Mouse (Mus musculus): ENCODE measurements around the gene Hpgds.

The Hpgds gene

DNA sequence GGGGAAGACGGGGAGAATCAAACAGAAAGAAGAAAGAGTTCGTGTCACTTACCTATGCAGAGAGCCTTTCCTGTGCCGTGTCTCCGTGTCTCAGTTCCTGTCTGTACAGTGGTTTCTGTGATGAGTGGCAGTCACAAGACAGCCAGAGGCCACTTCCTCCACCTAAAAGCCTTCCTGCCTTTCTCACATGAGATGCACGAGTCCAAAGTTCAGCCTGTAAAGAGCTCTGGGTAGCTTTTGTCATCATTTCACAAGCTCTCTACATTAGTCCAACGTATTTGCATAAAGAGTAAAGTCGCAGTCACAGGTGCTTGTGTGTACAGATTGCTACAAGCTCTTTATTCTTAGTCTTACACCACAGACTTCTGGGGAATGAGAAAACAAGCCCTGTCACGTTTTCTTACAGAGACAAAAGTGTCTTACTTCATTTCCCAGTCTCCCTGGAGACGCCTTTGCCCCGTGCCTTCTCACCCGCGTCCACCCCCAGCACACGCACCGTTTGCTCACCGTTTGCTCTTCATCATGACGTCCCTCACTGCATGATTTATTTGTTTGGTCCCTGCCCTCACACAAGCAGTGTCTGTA lies at the start of gene Hpgds:
Gene Hpgds (minus strand): TSS at position 288 of the 585 bp plus-strand sequence.
- peak; percentile 12 for DNase-seq

DNA sequence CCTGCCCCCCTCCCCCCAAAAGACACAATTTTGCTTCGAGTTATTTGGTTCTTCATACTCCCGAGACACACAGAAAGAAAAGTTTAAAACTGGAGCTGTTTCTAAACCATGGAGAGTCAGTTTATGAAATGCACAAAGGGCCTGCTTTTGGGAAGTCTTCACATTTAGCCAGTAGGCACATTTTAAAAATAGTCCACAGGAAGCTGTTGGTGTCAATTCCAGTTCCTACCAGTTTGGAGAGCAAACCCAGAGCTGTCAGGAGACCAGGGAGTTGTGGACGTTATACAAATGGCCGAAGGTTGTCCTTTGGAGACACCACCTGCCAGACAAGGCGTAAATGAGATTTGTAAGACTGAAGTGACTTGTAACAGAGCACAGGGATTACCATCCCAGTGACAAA lies 20.3 kb upstream of the Hpgds start:
- DNase-seq: no peak

DNA sequence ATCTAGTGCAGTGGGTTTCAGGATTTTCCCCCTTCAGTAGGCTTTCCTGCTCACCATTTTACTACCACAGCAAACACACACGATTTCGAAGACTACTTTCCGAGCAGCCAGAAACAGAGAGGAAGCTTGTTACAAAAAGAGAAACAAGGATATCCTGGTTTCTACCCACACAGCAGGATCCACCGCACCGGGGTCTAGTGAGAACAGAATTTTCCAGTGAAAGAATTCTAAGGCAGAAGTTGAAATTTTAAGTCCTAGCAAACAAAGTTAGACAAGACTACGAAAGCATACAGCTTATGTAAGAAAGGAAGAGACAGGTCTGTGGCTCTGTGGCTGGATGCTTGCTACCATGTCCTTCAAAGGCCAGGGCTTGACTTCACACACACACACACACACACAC lies 19.4 kb upstream of the Hpgds start:
- DNase-seq: no peak

DNA sequence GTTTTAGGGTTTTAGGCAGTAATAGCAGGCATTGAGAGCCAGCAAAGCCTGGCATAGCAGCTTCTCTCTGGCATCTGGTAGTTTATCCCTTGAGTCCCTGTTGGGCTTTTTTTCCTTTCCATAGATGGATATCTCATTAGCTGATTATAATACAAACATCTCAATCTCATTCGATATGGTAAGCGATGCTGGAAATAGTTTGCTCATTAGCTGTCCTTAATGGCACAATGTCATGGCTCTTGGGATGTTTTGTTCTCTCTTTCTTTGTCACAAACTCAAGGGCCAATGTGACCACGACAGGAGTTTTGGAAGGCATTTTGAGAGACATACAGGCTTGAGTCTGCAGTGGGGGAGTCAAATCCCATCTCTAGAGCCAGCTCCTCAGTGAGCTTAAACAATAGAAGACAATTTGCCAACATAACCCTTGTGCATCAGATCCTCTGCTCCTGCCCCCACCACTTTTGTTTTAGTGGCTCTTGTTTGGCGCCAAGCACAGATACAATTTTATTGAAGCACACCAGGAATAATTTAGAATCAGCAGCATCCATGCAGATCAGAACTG lies 14.8 kb upstream of the Hpgds start:
- no peak for DNase-seq

DNA sequence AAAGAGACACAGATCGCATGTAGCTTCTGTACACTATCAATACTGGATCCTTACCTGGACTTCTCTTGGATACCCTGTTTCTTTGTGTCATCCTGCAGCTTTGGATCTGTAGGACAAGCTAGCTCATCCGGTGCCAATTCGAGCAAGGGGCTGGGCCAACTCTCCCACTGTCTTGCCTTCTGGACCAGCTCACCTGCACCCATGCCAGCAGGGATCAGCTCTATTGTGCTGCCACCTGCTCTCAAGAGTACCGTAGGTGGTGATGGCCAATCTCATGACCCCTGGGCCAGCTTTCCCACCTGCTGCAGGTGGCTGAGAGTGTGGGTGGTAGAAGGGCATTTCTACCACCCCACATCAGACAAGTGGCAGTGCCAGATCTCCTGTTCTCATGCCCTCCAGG lies 12.3 kb upstream of the Hpgds start:
- no peak for DNase-seq

DNA sequence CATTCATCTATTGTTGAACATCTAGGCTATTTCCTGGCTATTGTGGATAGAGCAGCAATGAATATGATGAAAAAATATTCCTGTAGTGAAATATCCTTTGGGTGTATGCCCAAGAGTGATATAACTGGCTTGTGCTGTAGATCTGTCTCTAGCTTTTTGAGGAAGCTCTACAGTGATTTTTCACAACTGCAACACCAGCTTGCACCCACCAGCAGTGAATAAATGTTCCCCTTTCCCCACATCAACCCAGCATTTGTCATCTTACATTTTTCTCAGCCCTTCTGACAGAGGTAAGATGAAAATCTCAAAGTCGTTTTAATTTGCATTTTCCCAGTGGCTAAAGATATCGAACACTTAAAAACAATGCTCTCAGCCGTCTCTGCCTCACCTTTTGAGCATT lies 8.9 kb upstream of the Hpgds start:
- DNase-seq: no peak

DNA sequence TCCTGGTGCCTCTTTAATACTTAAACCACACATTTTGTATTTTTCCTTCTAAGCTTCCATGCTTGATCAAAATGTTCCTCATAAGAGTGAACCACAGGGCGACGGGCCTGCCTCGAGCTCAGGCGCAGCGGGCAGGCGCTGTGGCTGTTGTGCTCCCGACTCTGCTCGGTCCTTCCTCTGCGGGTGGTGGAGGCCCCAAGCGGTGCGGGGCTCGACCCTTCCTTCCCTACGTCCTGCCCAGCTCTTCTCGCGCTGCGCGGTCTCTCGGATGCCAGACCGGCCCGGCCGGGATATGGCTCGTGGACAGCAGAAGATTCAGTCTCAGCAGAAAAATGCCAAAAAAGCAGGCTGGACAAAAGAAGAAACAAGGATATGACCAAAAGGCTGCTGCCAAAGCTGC lies 6.0 kb upstream of the Hpgds start:
- DNase-seq: peak in 1 of 2 experiments; percentile 15

DNA sequence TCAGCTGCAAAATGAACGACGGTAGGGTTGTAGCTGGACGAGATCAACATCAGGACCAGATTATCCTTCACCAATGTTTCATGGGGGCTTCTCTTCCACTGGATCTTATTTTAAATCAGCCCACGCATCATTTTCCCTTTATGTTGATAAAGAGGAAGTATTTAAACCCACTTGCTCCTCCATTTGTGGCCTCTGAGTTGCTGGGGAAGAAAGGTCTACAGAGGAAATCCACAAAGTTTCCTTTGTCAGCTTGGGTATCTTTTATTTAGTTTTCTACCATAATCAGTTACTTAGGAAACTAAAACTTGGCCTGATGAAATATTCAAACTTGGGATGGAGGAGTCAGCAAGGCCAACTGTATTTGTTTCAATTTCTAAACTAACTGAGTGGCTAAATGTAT lies 1.7 kb upstream of the Hpgds start:
- no peak for DNase-seq

DNA sequence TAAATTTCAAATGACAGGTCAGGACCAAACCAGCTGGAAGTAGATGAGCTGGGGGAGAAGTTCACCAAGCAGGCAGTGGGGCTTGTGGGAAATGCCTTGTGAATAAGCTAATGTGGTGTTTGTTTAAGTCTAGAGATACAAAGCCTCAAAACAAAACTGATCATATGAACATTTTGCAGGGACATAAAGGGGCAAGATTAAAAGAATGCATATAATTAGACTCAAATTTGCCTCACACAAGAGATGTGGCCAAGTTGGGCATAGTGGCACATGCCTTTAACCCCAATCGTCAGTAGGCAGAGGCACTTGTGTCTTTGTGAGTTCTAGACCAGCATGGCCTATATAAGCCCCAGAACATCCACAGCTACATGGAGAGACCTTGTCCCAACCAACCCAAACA lies 2.4 kb downstream of the Hpgds start:
- no peak for DNase-seq

DNA sequence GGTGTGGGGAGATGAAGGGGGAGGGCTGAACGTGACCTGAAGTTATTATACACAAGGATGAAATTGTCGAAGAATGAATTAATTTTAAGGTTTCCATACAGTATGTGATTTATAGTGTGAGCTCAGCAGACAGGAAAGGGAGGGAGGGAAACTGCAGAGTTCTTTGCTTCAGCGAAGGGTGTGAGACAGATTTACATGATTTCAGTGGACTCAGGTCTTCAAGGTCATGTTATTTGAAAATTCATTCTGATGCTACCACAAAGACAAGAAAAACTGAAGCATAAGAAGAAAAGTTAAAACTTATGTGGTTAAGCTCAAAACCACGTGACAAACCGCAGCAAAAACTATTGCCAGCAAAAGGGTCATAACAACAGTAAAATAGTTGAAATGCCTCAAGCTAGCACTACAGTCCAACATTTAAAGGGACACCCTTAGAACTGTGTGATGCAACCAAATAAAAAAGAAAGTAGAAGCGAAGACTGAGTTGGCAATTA lies 3.9 kb downstream of the Hpgds start:
- no peak for DNase-seq

DNA sequence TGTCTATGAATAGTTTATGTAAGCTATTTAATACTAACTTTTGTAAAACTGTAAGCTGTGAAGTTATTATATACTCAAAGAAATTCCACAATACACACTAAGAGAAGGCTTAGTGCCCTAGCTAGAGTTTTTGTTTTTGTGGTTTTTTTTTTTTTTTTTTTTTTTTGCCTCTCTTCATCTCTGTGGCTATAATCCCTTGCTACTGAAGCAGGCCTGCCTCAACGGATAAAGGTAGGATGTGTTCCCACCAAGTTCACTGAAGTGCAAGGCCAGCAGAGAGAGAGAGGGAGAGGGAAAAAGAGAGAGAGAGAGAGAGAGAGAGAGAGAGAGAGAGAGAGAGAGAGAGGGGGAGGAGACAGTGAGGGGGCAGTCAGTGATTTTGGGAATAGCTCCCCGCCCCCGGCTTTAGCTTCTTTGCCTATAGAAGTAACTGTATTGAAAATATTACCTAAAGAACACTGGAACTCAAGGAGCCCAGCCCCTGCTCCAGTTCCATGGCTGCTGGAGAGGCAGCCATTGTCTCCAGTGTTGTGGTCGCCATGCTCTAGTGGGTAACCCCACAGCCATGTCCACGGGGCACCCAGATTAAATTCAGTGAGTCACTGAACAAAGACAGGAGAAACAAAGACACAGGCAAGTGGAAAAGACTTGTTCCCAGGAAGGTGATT lies 4.5 kb downstream of the Hpgds start:
- DNase-seq: no peak

DNA sequence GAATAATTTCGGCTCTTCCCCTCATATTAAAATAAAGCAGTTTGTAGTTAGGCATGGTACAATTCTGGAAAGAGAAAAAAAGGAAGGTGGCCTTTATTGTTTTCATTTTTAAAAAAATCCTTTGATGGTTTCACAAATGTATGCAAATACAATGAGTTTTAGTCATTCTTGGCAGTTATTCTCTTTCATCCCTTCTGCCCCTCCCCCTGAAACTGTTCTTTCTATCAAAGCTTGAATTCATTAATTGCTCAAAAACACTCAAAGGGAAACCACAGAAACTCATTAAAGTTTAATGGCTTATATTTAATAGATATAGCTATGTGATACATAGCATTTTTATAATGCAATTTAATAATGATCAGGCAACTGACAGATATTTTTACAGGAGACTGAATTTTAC lies 6.5 kb downstream of the Hpgds start:
- DNase-seq: no peak

DNA sequence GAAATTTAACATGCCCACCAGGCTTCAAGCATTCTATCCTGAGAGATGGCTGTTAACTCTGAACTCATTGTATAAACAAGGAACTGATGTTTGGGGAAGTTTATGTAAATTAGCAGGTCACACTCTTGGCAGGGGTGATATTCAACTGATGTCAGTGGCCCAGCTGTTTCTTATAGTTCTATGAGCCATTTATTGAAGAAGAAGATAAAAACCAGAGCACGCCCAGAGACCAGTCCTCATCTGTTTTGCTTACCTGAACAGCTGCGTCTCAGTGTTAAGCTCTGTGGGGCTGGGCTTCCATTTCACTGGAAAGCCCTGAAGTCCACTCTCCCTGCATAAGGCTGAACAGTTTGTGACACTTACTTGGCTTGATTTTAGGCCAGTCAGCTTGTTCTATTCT lies 6.9 kb downstream of the Hpgds start:
- DNase-seq: no peak

DNA sequence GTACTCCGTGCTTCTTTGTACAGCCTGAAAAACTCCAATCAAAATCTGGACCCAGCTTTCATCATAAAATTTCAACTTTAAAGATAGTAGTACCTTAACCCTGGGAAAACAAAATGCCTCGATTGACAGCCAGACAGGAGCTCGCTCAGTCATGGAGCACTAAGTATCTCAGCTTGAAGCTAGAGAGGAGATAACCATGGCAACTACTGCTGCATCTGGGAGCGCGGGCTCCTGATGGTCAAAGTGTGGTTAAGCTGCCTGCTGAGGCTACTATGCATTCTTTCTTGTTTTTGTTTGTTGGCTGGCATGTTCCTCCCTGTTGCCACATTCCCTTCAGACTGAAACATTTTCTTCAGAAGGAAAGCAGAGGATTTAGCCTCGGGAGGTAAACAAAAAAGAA lies 12.3 kb downstream of the Hpgds start:
- DNase-seq: no peak

DNA sequence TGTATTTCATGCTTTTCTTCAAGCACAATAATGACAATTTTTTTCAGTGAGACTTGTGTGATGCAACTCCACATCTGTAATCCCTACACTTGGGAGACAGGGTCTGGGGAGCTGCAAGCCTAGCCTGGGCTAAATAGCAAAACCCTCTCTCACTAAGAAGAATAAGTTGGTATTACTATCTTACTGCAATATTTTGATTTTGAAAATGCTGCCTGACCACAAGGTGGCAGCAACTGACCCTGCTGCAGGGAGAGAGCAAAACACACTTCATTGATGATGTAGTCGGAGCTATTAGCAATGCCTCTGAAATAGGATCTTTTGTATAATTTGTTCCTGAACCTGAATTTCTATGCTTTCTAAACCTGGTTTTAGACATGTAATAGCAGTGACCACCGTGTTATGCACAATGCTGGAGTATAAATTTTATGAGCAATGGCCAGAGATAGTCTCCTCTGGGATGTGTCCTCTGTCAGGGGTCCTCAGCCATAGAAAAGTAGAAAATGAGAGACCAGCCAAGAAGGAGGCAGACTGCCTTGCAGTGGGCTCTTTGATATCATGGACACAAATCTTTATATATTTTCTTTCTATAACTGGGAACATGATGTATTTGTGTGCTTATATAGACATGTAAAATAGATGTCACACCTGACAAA lies 18.5 kb downstream of the Hpgds start:
- DNase-seq: peak; percentile 22 to 70

DNA sequence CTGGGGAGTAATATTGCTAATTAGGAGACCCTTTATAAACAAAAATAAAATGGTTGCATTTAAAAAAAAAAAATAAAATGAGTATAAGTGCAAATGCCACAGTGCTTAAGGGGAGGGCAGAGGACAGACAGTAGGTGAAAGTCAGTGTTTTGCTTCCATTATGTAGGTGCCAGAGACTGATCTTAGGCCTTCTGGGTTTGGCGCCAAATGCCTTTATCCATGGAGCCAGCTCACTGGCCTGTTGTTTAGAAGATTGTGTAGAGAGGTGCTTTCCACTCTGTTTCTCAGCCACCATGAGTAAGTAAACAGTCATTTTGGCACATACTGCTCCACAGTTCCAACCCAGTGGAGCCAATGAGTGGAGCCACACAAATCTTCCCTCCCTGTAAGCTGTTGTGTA lies 27.2 kb downstream of the Hpgds start:
- no peak for DNase-seq

DNA sequence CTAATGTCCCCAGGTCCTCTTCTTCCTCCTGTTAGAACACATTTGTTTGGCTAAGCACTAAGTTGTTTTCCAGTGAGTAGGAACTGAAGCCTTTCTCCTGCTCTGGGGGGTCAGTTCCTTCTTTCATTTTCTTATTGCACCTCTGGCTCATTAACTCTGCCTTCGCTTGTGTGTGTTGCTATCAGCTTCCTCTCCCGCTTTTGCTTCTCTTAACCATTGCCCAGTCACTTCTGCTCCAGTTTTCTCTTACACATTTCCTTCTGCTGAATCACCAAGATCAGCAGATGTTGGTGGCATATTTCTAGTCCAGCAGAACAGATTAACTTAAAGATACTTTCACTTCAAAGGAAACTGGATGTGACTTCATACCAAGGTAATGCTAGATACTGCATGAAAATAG lies 29.8 kb downstream of the Hpgds start:
- no peak for DNase-seq

DNA sequence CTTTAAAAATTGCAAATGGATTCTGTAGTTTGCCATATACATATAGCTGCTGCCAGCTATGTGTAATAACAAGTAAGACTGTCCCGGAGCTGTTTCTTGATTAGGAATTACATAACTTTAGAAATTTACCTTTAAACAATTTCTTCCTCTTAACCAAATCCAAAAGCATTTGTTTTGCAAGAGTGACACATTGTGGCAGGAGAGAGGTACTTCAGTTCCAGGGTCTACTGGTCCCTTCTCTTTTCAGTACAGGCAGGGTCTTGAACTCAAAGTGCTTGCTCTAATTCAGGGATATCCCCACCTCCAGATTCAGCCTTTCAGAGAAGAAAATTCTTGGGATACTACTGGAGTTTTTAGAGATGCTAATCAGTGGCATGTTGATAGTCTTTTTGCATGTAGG lies 65.6 kb downstream of the Hpgds start:
- peak; percentile 4 for DNase-seq

DNA sequence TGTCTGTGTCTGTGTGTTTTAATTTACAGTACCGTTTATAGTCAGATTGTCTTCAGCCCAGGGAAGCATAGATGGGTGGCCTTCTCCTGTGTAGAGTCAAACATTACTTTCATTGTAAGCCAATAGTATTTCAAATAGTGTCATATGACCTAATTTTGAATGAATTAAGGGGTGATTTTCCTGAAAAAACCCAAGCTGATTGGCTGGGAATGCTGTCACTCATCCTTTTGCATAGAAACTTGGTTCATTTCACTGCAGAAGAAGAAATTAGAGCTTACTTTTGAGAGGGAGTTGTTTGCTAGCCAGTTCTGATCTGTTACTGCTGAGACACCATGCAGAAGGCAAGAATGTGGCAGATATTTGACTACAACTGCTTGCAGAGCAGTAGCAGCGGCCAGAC lies 69.5 kb downstream of the Hpgds start:
- DNase-seq: peak in 1 of 2 experiments; percentile 6
